Mouse (Mus musculus) retina, postnatal 7 days (tissue): ENCODE measurements around the gene Lhx5.

ENCODE experiments used
- DNase-seq: peaks from one replicate; pipeline ENCODE4 v3.0.0-alpha.2; 2012; ENCODE audit warnings: low read depth, low spot score

The Lhx5 gene

GRCm38 (mm10) chr5:120431649-120432485 lies at the start of gene Lhx5:
Gene Lhx5, plus strand, starts transcription at chr5:120431699.
- DNase-seq = no peak

- no peak for DNase-seq
Observed at GRCm38 (mm10) chr5:120386361-120386760, 45.1 kb upstream of the Lhx5 start.

GRCm38 (mm10) chr5:120388765-120389164 lies 42.7 kb upstream of the Lhx5 start:
- no peak for DNase-seq

GRCm38 (mm10) chr5:120389973-120390372 lies 41.5 kb upstream of the Lhx5 start:
- DNase-seq = no peak

- no peak for DNase-seq
Observed at GRCm38 (mm10) chr5:120393871-120394667, 37.4 kb upstream of the Lhx5 start.

- no peak for DNase-seq
Observed at GRCm38 (mm10) chr5:120397988-120398387, 33.5 kb upstream of the Lhx5 start.

GRCm38 (mm10) chr5:120404831-120405591 lies 26.5 kb upstream of the Lhx5 start:
- DNase-seq = no peak

GRCm38 (mm10) chr5:120408933-120409332 lies 22.6 kb upstream of the Lhx5 start:
- no peak for DNase-seq

GRCm38 (mm10) chr5:120409385-120410378 lies 21.8 kb upstream of the Lhx5 start:
- no peak for DNase-seq

- no peak for DNase-seq
Observed at GRCm38 (mm10) chr5:120413436-120413835, 18.1 kb upstream of the Lhx5 start.

GRCm38 (mm10) chr5:120420106-120420505 lies 11.4 kb upstream of the Lhx5 start:
- DNase-seq = no peak

GRCm38 (mm10) chr5:120424039-120424438 lies 7.5 kb upstream of the Lhx5 start:
- DNase-seq = no peak

GRCm38 (mm10) chr5:120424657-120425056 lies 6.8 kb upstream of the Lhx5 start:
- DNase-seq = no peak

GRCm38 (mm10) chr5:120425711-120426110 lies 5.8 kb upstream of the Lhx5 start:
- no peak for DNase-seq

GRCm38 (mm10) chr5:120426572-120426971 lies 4.9 kb upstream of the Lhx5 start:
- DNase-seq = no peak

- DNase-seq = no peak
Observed at GRCm38 (mm10) chr5:120427451-120427938, 4.0 kb upstream of the Lhx5 start.

GRCm38 (mm10) chr5:120428189-120428838 lies 3.2 kb upstream of the Lhx5 start:
- DNase-seq = no peak

GRCm38 (mm10) chr5:120428990-120429389 lies 2.5 kb upstream of the Lhx5 start:
- DNase-seq = no peak

- no peak for DNase-seq
Observed at GRCm38 (mm10) chr5:120429692-120430091, 1.8 kb upstream of the Lhx5 start.

GRCm38 (mm10) chr5:120431001-120431583 lies 407 bp upstream of the Lhx5 start:
- no peak for DNase-seq
